Mouse (Mus musculus): ENCODE data around the gene Gm13089.
"Not testable (repeated sequence)": the region's sequence is repeated elsewhere in the genome, so short reads cannot be mapped to it uniquely, and the experiment has no call there.

The Gm13089 gene

GRCm38 (mm10) chr4:143702611-143703010 is at the start of gene Gm13089:
Gm13089 (minus strand) TSS chr4:143702711.
- no peak for DNase-seq

GRCm38 (mm10) chr4:143719155-143719554 is 16.6 kb upstream of the Gm13089 start, which contains the start of gene Gm13078:
Gm13078 (plus strand) TSS chr4:143719455.
- no peak for DNase-seq

- not testable (repeated sequence) for DNase-seq
Measured at GRCm38 (mm10) chr4:143657146-143657545, 45.4 kb downstream of the Gm13089 start, which contains the start of gene Gm13088. Gm13088 (minus strand) TSS chr4:143657246.
